Mouse (Mus musculus): ENCODE measurements around the gene Schip1.

The Schip1 gene

DNA sequence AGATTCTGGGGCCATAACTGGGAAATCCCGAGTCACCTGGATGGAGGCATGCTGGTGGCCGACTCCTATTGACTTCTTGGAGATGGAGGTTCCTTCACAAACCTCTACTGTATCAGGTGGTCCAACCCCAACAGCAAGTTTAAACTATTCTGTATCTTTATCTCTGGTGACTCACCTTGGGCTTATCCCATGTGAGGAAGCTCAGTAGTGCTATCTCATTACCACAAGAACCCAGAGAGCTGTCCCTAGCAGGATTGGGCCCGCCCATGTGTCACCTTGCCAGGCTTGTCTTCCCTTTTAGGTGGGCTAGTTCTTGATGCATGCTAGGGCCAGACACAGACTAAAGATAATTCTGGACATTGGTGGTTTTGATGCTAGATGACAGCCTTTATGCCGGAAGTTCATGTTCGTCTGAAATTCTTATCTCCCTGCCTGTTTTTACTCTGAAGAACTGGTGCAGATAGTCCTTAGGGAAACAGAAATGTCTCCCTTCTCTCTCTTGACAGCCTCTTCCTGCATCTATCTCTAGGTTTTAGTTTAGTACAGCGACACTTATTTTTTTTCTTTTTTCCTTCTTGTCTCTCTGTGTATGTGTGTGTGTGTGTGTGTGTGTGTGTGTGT, 435.0 kb downstream of the Schip1 start:
- intact Hi-C loops (cut with DNase I) = loop anchor here (10.0 kb wide), 1 partner anchor 45 kb away; no protein-coding TSS in a partner anchor

DNA sequence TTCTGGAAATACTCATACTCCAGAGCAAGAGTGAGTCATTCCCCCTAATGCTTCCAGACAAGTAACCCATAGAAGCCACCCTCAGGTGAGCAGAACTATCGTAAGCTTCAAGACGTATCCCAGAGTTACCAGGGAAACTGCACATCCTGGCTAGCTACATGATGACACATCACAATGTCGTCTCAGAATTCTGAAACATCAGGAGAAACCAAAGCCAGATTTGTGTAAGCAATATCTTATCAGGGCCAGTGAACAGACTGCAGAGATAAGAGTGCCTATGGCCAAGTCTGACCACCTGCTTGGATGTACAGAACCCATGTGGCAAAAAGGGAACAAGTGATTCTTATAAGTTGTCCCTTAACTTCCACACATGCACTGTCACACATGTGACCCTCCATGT, 440.2 kb downstream of the Schip1 start:
- intact Hi-C loops (cut with DNase I) = no loop called here

DNA sequence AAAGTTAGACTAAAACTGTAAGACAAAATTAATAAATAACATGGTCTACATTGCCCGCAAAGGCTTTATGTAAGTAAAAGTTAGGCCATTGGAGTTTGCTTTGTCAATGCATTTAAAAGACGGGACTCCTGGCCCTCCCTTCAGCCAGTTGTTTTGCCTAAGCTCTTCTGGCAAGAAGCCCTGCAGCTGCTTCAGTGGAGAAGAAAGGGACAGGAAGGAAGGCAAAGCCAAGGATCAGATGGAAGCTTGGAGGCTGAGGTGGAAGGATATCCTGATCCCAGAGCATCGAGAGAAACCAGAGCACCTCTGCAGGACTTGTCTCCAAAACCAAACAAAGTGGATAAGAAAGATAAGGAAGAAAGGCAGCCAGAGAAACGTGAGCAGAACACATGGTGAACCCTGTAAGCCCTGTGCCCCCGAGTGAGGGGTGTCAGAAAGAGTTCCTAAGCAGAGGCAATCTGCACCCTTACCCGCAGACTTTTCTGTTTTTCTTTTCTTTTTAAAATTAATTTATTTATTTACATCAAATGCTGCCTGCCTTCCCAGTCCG, 442.2 kb downstream of the Schip1 start:
- intact Hi-C loops (cut with DNase I) = no loop called here

DNA sequence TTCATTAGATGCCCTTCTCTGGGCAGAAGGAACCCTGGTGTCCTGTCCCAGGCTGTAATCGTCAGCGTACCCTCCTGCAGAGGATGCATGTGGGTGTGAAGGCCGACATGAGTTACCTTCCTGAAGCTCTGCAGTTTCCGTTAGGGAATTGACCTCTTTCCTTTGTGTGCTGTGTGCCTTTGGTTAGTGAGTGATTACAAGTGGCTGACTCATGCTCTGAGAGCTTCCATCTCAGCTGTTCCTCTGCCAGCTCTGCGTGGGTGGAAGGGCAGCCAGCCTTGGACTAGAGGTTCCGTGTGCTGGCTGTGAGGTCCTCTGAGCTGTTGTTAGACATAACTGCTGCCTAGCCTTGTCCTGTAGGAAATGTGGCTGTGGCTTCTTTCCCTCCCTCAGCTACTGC, 444.0 kb downstream of the Schip1 start:
- intact Hi-C loops (cut with DNase I) = no loop called here

DNA sequence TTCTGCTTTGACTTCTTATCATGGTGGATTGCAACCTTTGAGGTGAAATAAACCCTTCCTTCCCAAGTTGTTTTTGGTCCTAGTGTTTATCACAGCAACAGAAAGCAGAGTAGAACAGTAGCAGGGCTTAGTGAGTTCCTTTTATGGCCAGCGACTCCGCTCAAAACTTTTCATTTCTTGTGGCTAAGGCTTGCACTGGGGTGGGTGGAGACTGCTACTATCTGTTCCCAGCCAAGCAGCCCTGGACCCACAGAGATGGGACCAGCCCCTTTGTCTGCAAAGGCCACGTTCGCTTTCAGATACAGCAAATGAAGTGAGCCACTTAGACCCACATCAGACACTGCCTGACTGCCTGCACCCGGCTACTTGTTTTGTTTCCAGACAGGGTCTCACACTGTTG, 446.3 kb downstream of the Schip1 start:
- intact Hi-C loops (cut with DNase I) = no loop called here

DNA sequence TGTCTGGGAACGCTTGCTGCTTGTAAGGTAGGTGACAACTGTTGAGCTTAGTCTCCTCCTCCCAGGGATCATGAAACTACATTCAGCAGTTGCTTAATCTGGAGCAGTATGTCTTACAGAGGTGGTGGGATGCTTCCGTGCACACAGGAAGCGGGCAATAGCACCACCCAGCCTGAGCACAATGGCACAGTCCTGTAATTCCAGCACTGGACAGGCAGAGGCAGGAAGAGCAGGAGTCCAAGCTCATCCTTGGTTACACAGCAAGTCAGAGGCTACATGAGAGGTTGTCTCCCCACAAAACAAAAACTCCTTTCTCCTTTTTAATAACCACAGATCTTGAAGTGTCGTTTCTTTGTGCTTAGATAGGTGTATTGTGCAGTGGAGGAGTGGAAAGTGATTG, 447.1 kb downstream of the Schip1 start:
- intact Hi-C loops (cut with DNase I) = no loop called here

DNA sequence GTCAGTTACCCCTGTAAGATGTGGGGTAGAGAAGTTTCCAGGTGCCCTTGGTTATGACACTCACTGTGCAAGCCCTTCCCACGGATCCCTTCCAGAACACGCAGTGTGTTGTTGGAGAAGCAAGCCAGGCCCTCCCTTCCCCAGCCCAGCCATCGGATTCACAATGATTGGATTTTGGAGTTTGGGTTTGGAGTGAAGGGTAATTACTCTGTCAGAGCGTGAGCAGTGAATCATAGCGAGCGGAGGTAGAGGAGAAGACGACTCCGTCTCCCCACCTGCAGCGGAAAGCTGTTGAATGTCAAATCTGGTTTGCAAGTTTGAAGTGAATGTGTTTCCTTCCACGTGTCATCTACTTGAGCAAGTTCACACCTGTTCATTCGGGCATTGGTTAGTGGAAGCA, 447.7 kb downstream of the Schip1 start:
- intact Hi-C loops (cut with DNase I) = no loop called here

DNA sequence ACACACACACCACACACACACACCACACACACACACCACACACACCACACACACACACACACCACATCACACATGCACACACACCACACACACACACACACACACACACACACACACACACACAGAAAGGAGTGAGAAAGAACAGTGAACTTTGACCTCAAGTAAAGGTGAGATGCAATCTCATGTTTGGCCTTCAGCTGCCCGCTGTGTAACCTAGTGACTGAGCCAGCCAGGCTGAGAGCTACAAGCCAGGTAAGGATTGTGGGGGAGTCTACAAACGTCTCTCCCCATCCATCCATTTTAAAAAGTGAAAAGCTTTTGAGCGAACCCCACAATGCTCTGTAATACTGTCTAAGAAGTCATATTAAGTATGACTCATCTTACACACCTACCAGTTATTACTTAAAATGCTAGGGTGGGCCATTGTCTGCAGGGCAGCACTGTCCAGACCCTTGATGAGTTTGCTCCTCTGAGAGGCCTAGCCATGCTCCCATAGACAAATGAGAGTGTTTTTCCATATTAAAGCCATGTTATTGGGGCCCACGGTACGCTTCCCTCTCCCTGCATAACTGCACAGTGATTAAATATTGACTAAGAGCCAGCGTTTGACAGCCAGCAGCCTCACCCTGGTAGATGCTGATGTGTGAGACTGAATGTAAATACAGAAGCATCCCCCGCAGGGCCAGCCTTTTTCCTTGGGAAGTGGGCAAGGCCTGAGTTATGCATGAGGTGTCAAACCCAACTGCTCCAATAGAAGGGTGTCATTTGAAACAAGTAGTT, 448.9 kb downstream of the Schip1 start:
- intact Hi-C loops (cut with DNase I) = no loop called here

DNA sequence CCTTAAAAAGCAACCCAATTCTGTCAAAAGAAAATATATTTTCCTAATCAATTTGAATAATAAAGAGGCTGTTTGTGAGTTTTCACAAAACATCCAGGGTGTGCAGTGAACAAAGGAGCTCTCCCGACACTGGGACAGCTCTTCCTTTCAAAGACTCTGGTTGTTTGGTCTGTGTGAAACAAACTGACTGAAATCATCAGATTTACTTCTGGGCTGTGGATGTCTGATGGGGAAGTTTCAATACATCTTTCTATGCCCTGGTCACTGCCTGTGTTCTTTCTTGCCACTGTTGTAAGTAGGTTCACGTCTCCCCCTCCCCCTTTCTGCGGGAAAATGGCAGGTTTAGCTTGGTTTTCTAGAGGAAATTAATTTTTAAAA, 449.5 kb downstream of the Schip1 start:
- intact Hi-C loops (cut with DNase I) = no loop called here

DNA sequence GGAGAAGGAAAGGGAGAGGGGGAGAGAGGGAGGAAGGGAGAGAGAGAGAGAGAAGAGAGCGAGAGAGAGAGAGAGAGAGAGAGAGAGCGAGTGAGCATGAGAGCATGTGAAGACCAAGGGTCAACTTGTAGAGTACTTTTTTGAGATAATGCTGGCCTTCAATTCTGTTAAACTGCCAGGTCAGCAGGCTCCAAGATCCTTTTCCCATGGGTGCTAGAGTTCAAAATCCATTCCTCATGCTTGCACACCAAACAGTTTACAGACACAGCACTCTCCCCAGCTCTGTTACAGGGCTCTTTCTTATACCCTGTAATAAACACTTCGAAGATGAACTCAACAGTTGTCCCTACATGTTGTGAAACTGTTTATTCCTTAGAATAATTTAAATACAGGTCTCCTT, 450.1 kb downstream of the Schip1 start:
- intact Hi-C loops (cut with DNase I) = no loop called here

DNA sequence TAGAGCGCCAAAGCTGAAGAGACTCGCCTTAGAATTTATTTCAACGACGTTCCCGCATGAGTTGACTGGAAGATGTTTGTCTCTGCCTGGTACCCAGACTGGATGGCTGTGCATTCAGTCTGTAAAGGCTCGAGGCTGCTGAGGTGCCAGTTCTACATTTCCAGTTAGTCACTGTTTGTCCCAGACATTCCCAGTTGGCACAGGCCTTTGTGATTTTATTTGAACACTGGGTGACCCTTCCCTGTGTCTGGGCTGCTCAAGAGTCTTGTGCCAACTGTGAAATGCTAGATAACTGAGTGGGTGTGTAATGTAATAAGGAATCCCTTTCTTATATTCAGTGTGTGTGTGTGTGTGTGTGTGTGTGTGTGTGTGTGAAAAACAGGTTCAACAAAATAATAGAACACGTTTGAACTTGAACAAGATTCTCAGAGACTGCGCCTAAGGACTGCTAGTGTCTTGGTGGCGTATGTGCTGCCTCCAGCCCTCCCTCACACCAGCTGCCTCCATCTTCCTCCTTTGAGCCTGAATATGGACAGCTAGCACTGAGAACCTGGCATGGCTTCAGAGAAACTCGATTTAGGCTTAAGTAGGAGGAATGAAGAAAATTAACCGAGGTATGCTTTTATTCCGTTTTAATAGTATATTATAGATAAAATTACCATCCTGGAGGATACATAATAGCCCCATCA, 451.9 kb downstream of the Schip1 start:
- intact Hi-C loops (cut with DNase I) = no loop called here

DNA sequence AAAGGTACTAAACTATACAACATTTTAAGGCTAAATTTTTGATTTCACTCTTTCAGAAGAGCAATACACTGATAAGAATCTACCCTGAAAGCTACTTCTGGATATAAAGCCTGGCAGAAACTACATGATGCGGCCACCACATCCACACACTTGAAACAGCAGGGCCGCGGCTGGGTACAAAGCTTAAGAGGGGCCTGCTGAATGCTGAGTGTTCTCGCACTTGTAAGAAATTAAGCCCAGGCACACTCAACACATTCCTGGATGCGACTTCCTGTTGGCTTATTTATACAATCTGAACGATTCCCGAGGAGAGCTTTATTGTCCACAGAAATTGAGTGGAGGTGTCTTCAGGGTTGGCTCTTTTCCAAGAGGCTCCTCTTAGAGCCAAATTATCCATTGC, 452.6 kb downstream of the Schip1 start:
- intact Hi-C loops (cut with DNase I) = no loop called here

DNA sequence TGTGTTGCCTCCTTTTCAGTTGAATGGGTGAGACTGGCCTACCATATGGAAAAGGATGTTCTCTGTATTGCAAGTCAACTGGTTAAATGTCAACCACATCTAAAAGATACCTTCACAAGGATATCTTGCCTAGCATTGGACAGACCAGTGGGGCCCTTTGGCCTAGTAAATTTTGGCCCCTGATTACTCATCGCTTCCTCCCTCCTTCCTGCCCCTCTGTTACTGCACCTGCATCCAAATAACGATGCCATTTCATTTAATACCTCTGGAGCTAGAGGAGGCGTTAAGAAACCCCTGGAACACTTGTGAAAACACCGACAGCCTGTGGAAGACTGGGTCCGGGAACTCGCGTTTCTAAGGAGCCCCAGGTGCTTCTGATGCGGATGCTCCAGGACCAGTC, 453.4 kb downstream of the Schip1 start:
- intact Hi-C loops (cut with DNase I) = no loop called here

DNA sequence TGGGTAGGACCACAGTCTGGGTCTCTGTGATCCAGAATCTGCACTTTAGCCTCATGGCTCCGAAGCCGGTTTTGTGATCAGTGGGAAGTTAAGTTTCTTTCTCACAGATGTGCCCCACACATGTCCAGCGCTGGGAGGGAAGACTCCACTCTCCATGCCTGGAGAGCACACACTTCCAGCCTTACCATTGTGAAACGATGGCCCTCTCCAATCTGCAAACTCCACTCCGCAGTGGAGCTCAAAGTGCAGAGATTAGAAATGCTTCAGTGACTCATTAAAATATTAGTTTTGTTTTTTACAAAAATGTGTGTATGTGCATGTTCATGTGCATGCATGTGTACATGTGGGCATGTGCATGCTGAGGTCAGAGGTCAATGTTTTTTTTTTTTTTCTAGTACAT, 454.0 kb downstream of the Schip1 start:
- intact Hi-C loops (cut with DNase I) = no loop called here

DNA sequence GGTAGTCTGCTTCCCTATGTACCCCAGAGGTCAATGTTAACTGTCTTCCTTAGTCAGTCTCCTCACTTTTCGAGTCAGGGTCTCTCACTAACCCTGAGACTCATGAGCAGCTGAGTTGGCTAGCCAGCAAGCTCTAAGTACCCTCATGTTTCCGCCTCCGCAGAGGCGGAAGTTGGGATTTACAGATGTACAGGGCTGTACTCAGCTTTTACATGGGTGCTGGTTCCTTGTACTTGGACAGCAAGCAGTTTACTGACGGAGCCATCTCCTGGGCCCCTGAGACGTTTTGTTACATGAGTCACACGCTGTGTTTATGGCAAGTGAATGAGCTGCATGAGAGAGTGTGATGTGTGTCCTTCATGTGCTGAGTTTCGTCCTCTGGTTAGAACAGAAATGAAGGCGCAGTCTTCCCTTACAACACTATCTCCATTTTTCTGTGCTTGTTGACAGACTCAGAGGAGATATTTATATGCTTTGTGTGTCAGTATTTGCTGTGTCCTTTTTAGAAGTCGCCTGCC, 460.8 kb downstream of the Schip1 start:
- intact Hi-C loops (cut with DNase I) = no loop called here

DNA sequence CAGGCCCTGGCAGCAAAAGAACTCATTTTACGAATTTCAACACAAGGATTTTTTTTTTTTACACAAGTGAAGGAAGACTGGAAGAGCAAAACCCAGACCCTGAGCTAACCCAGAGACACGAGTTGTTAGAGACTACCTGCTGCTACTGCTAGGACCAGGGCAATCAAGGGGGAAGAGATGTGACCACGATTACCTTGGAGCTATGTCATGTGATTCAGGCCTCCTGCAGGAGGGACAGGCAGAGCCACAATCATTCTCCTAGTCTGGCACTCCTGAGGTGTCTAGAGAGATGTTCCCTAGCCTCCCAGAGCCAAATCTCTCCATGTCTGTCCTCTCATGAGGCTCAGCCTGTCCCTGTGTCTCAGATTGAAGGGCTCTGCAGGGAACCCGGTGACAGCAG, 461.8 kb downstream of the Schip1 start:
- intact Hi-C loops (cut with DNase I) = no loop called here

DNA sequence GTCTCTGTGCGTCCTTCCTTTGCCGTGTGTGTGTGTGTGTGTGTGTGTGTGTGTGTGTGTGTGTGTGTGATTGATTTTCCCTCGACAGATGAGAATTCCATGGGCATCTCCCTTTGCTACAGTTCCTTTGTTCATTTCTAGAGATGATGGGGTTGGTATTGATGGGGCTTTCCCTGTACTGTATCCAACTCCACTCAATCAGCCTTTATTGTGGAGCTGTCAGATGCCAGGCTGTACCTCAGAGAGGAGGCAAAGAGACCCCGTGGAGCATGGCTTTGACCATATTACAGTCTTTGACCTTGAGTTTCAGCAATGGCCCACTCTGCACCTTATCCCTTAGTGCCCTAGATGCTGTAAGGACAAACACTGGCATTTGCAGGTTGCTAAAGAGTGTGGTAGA, 462.6 kb downstream of the Schip1 start:
- intact Hi-C loops (cut with DNase I) = no loop called here

DNA sequence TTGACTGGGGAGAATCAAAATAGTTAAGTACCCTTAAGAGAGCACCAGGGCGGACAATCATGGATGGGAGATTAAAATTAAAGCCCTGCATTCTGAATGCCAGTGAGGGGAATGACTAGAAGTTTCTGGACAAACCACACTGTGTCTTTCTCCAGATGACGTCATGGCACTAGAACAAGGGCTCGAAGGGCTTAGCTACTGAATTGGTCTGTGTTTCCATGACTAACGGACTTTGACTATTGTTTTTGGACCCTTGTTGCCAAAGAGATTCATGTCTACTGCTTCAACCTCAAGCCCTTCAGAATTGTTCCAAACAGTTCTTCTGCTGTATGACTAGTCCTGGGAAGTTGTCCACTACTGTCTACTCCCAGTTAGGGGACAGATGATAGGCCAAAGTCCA, 467.3 kb downstream of the Schip1 start:
- intact Hi-C loops (cut with DNase I) = no loop called here

DNA sequence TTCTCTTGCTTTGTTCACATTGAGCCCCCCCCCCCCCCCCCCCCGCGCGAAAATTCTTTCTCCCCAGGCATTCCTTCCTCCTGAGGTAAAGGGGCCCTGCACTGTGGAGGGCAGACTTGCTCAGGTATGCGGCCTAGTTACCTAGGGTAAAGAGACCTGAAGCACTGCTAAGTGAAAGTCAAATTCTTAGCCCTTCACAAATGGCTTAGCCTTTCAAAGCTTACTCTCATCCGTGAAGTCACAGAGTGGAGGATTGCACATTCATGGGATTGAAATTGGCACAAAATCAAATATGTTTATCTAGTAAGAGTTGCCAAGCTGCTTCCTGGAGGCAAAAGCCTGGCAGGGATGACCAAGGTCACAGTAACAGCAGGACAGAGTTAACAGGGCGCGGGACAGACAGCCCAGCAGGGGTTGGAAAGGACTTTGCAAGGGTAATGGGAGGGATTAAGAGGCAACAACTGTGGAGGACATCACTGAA, 470.0 kb downstream of the Schip1 start:
- intact Hi-C loops (cut with DNase I) = no loop called here

DNA sequence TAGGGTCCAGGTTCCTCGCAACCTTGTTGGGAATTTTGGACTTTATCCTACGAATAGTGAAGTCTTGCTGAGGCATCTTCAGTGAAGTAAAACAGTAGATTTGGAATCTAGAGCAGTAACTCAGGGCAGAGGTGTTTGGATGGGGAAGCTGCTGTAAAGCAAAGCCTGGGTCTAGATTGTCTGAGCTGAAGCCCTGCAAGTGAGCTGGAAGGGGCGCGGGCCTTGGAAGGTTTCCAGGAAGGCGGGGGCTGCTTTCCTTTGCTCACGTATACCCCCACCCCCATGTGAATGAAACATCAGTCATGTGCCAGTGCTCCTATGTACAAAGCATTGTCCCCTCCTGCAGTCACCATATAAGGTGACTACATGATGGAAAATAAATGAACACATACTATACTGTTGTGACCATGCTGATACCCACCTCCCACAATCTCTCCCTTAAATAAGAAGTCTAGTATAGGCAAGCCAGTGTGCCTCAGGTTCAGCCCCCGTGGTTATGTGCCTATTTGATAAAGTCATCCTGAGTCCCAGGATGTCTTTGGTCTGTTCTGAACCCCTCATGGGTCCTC, 470.6 kb downstream of the Schip1 start:
- intact Hi-C loops (cut with DNase I) = no loop called here

DNA sequence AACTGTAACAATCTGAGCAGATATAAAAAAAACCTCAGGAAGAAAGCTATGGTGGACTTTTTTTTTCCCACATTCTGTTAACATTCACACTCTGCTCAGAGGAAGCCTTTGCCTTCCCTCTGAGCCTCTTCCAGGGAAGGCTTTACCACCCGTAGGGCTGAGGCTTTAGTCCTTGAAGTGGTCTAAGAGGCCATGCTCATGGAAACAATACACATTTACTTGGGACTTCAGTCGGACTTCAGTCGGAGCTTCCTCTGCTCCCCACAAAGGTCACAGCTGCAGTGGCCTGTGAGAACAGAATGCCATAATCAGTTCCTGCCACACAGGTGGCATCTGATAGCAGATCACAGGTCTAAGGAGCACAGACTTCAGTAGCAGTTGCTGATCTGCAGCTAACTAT, 471.5 kb downstream of the Schip1 start:
- intact Hi-C loops (cut with DNase I) = no loop called here

DNA sequence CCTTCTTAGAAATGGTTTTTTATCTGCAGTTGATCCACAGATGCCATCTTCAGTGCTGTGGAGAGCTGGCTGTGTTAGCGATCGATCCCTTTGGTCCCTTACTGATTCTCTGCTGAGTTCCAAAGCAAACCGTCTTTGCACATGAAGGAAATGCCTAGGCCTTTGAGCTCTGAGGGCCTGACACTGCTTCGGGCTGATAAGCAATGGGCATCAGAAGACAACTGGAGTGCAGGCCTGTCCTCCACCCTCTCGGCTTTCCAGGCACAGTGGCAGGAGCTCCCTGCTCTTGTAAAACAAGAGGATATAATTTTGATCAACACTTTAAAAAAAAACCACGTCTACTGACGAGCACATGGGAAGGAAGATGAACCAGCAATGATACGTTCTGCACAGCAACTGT, 477.1 kb downstream of the Schip1 start:
- intact Hi-C loops (cut with DNase I) = loop anchor here (2.0 to 10.0 kb wide), 2 partner anchors 47 to 485 kb away; no protein-coding TSS in a partner anchor

Measured in adrenal gland (tissue).